Mouse (Mus musculus) embryonic fibroblast, embryonic 13.5 days (primary cell): ENCODE results near the gene Caap1.

Experiments used
- CTCF ChIP-seq: IDR thresholded peaks from 2 replicates; pipeline ENCODE4 v1.5.1; 2011; ENCODE audit warnings: mild to moderate bottlenecking, control low read depth, low read length, moderate library complexity, borderline replicate concordance; ENCODE audit not compliant: insufficient read depth
- POLR2A ChIP-seq: IDR thresholded peaks from 2 replicates; pipeline ENCODE4 v1.6.1; 2011; ENCODE audit warnings: low read depth, mild to moderate bottlenecking, control low read depth, low read length, moderate library complexity

DNA sequence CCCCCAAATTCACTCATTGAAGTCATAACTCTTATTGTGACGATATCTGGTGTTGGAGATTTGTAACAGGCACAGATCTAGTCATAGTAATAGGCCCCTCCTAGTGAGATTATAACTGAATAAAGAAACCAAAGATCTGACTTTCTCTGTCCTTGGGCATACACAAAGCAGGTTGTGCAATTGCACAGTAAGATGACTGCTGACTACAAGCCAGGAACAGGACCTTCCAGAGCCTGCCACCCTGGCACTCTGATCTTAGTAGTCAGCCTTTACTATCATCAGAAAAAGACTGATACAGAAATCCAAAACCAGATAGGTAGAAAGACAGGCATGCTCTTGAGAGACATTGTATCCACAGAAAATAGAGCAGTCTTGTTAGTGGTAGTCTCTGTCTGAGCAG lies 83.3 kb downstream of the Caap1 start:
- TF ChIP-seq POLR2A (no peak), CTCF (no peak)
